Comparison of ENCODE assay signal across 7 mouse cellular contexts in the genomic region with DNA sequence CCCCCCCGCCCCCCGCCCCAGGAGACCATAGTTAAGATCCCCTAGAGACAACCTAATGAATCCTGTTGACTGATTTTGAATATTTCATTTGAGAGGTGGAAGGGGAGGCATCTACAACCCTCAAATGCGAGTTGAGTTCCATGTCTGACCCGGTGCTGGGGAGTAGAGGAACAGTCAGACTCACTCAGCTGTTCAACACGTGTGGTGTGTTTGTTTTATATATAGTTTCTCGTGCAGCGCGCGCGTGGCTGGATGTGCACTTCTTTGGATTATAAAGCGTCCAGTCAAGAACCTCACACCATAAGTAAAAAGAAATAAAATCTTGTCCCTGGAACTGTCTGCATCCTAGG. TPM values are rescaled to one million over a fixed set of nuclear protein-coding genes. Genes with fewer than 3 reads are reported as not detected.
A peak's percentile ranks its signal among the peaks of the same experiment; 100 is the strongest.
DNase-seq lines count a peak whose midpoint lies in the region; ATAC-seq and TF ChIP-seq lines count a peak whose summit lies in the region.

No protein-coding gene starts in this region.

- H3K9me3 ChIP-seq in lung, embryonic 14.5 days (ENCODE audit: low read depth, low read length): no peaks in the 10 kb centered on the region
- no peaks in the 10 kb centered on the region for H3K9me3 ChIP-seq in hindbrain, embryonic 15.5 days
- no peaks in the 10 kb centered on the region for H3K9me3 ChIP-seq in midbrain, embryonic 15.5 days

- peak; percentile 67 for DNase-seq in lung, embryonic 14.5 days
- no peak for DNase-seq in lung, adult 18-20 months
- peak; percentile 57 for DNase-seq in embryo, embryonic 11 days
- DNase-seq in layer of hippocampus, postnatal 36 days: no peak
- DNase-seq in adrenal gland, adult 18-20 months (ENCODE audit: low spot score in 2 of 2): no peak

- peak overlapping the region; percentile 64 for H3K4me3 ChIP-seq in lung, embryonic 14.5 days (ENCODE audit: low read depth, low read length)
- peak overlapping the region; percentile 74 for H3K4me3 ChIP-seq in hindbrain, embryonic 15.5 days
- peak overlapping the region; percentile 52 for H3K4me3 ChIP-seq in midbrain, embryonic 15.5 days

- peaks cover 39% of the 10 kb centered on the region for H3K27me3 ChIP-seq in lung, embryonic 14.5 days (ENCODE audit: insufficient read depth, low read length)
- H3K27me3 ChIP-seq in hindbrain, embryonic 15.5 days: peaks cover 13% of the 10 kb centered on the region
- peaks cover 12% of the 10 kb centered on the region for H3K27me3 ChIP-seq in midbrain, embryonic 15.5 days (replicated peaks)

- 0% methylated on average over 11 of the region's 11 CpGs for WGBS in lung, embryonic 14.5 days
- WGBS in hindbrain, embryonic 15.5 days: under 1% methylated on average over 11 of the region's 11 CpGs
- WGBS in midbrain, embryonic 15.5 days: under 1% methylated on average over 11 of the region's 11 CpGs

- peak overlapping the region; percentile 75 for H3K9ac ChIP-seq in lung, embryonic 14.5 days
- H3K9ac ChIP-seq in hindbrain, embryonic 15.5 days: peak overlapping the region; percentile 54
- H3K9ac ChIP-seq in midbrain, embryonic 15.5 days: peak overlapping the region; percentile 84

- H3K36me3 ChIP-seq in lung, embryonic 14.5 days (ENCODE audit: insufficient read depth): no peaks in the 10 kb centered on the region
- no peaks in the 10 kb centered on the region for H3K36me3 ChIP-seq in hindbrain, embryonic 15.5 days
- H3K36me3 ChIP-seq in midbrain, embryonic 15.5 days (replicated peaks): no peaks in the 10 kb centered on the region

- TF ChIP-seq CTCF in lung, embryonic 14.5 days (IDR thresholded peaks at IDR 0.05; ENCODE audit: low read depth): no peak

- peaks cover 6% of the 10 kb centered on the region; the same call in 1 of the 2 replicates for H3K4me1 ChIP-seq in lung, embryonic 14.5 days (ENCODE audit: insufficient read depth)
- H3K4me1 ChIP-seq in hindbrain, embryonic 15.5 days (replicated peaks): peaks cover 58% of the 10 kb centered on the region
- H3K4me1 ChIP-seq in midbrain, embryonic 15.5 days: peaks cover 53% of the 10 kb centered on the region

- ATAC-seq in lung, embryonic 14.5 days (ENCODE audit: insufficient read depth): no peak
- no peak for ATAC-seq in hindbrain, embryonic 15.5 days (ENCODE audit: low FRiP score, low read depth)
- ATAC-seq in midbrain, embryonic 15.5 days (replicated peaks): no peak

- H3K27ac ChIP-seq in lung, embryonic 14.5 days (ENCODE audit: low read depth): peak overlapping the region; percentile 81
- H3K27ac ChIP-seq in hindbrain, embryonic 15.5 days (replicated peaks): peak overlapping the region; percentile 87
- H3K27ac ChIP-seq in midbrain, embryonic 15.5 days: peak overlapping the region; percentile 90

- peak overlapping the region; percentile 100 for H3K4me2 ChIP-seq in lung, embryonic 14.5 days
- peak overlapping the region; percentile 97 for H3K4me2 ChIP-seq in hindbrain, embryonic 15.5 days
- peak overlapping the region; percentile 90 for H3K4me2 ChIP-seq in midbrain, embryonic 15.5 days

RNA-seq across cellular contexts. Expression of gene Nr4a3, which starts 0.8 kb away (rescaled TPM):
- 0.12 and 0.22 TPM in 2 replicates for polyA plus RNA-seq in lung, embryonic 14.5 days (2014; fragmentation: Nextera tagmentation; extraction: Ambion mirVana)
- 2.2 and 2.3 TPM in 2 replicates for polyA plus RNA-seq in hindbrain, embryonic 15.5 days (2015; fragmentation: Nextera tagmentation; extraction: Ambion mirVana)
- 1.3 and 1.4 TPM in 2 replicates for polyA plus RNA-seq in midbrain, embryonic 15.5 days (2015; fragmentation: Nextera tagmentation; extraction: Ambion mirVana)
- total RNA-seq in layer of hippocampus, postnatal 36 days (2021): 10 to 100 TPM; 61.9 to 74.0 TPM
- 100 to 1,000 TPM in 1 of 2 experiments, 10 to 100 TPM in 1; 77.9 to 107 TPM for total RNA-seq in adrenal gland, adult 18-20 months (2021)

Comparison
In these comparisons a context has a peak if more than half of its experiments do, and no peak if none do; other contexts are left out.
1. DNase-seq: peak in lung, embryonic 14.5 days (single experiment) and embryo, embryonic 11 days (single experiment); none in lung, adult 18-20 months (0 of 2), layer of hippocampus, postnatal 36 days (0 of 2) and adrenal gland, adult 18-20 months (0 of 2).
2. Peak in every context shown above with its lines, with median percentiles within 50 percentile points of each other: H3K27ac ChIP-seq, H3K4me2 ChIP-seq, H3K4me3 ChIP-seq and H3K9ac ChIP-seq.